Mouse (Mus musculus) 416B (cell line): ENCODE measurements around the gene Inpp5f.

ENCODE experiments used
- DNase-seq: peaks from one replicate; pipeline ENCODE4 v3.0.0; 2011; ENCODE audit warnings: low read depth

The Inpp5f gene

DNA sequence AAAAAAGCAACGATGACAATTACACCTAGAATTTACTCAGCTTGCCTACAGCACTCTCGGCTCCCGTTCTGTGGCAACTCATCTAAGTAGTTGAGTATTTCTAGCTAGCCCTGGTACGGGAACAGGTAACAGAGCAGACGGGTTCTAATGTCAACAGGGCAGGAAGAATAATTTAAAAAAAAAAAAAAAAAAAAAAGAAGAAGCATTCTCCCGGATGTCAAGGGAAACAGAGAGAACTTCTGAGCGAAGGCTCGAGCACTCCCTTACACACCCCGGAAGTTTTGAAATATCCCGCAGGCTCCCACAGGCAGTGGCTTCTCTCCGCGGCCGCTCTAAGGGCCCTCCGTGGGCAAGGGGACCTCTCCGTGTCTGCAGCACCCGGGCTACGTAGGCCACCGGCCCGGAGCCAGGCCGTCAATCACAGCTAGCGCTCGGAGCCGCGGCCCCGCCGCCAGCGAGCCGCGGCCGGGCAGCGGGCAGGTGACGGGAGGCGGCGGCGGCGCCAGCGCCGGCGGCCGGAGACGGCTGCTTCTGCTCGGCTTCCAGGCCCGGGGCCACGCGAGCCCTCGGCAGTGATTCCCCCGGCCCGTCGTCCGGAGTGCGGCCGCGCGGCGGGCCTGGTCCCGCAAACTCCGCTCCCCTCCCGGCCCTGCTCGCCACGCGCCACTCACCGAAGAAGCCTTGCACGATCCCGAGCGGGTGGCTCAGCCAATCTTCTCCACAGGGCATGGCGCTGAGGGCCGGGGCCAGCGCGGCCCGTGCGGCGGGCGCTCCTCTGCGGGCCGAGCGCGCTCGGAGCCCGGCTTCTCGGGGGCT lies 128.5 kb downstream of the Inpp5f start:
- peak; percentile 68 for DNase-seq

- peak; percentile 95 for DNase-seq
Measured at GRCm38 (mm10) chr7:128740334-128740733, 129.2 kb downstream of the Inpp5f start, which contains the start of gene Mcmbp. Gene Mcmbp, minus strand, starts transcription at chr7:128740495.

- peak; percentile 53 for DNase-seq
Measured at GRCm38 (mm10) chr7:128743898-128744297, 132.8 kb downstream of the Inpp5f start.

- peak; percentile 99 for DNase-seq
Measured at GRCm38 (mm10) chr7:128744684-128745485, 133.8 kb downstream of the Inpp5f start, which contains the start of gene Sec23ip. Gene Sec23ip, plus strand, starts transcription at chr7:128744943.
